Mouse (Mus musculus) CD4-positive helper T cell, adult 2 months (primary cell): Measurements from ENCODE around the gene Tyr.
"Not testable (repeated sequence)": the region's sequence is repeated elsewhere in the genome, so short reads cannot be mapped to it uniquely, and the experiment has no call there.

ENCODE experiments used
- DNase-seq: peaks from one replicate; pipeline ENCODE4 v3.0.0-alpha.2; 2012; ENCODE audit warnings: low read depth, missing footprints, low spot score

Tyr gene

DNA sequence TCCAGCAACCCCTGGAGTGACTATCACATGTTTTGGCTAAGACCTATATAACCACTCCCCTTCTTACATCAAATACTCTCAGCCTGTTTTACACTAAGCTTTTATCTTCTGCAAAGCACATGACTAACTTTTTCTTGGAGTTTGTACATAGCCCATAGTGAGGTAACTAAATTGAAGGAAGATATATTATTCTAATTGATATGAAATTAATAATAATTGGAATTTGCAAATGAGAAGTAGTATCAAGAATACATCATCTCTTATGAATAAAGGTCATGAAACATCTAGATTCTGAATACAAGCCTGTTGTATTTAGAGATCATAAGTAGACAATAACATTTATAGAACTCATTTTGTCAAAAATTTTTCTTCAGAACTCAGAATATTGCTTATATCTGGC lies at the start of gene Tyr:
Tyr (minus strand) TSS at position 101 of the 400 bp plus-strand sequence.
- no peak for DNase-seq

DNA sequence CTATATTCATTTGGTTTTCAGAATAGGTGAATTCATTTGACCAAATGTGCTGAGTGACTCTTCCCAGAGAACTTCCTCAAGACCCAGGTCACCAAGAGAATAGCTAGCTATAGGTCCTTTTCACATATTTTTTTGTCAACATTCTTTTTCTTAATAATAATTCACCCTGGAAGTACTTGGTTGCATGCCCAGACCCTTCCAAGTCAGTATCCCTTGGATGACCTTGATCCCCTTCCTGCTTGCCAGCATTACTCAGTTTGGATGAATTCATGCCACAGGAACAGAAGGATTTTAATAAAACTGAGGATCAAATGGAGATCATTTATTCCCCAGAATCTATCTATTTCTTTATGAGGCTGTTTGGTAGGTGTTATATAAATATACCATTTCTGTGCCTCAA lies 45.7 kb upstream of the Tyr start:
- no peak for DNase-seq

DNA sequence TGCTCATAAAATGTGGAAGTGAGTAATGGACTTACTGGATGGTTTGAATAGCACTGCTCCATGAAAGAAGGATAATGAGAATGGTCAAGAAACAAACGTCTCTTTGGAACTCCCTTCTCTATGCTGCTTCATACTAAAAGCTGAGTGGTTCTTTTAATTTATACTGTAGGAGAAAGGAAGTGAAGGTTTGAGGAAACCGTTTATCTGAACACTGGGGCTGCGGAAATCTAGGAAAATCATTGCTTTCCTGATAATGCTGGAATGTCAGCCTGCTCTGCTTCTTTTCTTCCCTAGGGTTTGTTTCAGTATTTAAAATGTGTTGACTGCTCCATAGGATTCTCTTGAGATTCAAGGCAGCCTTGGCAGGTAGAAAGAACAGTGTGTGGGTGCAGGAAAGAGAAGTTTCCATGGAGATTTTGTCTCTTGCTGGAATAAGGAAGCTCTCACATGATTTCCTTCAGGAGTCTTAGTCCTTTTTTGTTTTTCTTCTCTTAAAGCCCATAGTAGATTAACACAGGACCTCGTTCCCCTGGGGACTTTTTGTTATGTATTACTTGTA lies 891 bp upstream of the Tyr start:
- no peak for DNase-seq

GRCm38 (mm10) chr7:87488024-87488423 lies 5.3 kb downstream of the Tyr start:
- DNase-seq: no peak

DNA sequence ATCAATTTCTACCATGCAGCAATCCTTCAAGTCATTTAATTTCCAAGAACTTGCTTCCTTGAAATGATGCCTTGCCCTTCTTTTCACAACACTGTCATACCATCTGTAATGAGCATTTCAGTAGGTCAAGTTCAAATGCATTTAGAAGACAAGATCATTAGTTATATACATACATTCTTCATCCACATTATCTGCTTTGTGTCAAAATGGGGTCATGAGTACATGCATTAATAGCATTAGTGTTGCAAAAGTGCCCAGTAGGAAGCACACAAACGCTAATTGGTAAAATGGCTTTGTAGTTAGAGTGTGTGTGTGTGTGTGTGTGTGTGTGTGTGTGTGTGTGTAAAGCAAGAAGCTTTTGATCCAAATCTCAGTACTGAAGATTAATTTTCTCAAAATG lies 80.0 kb downstream of the Tyr start:
- DNase-seq: no peak

DNA sequence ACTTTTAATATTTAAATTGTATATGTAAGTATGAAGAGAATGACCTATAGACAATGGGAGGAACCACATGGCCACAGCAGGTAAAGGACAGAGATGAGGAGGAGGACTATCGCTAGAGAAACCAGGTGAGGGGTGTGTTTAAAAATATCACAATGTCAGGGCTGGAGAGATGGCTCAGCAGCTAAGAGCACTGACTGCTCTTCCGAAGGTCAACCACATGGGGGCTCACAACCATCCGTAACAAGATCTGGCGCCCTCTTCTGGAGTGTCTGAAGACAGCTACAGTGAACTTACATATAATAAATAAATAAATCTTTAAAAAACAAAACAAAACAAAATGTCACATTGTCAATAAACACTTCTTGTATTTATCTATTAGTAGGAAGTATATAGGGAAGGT lies 81.9 kb downstream of the Tyr start:
- not testable (repeated sequence) for DNase-seq

GRCm38 (mm10) chr7:87397023-87397422 lies 96.3 kb downstream of the Tyr start:
- no peak for DNase-seq

DNA sequence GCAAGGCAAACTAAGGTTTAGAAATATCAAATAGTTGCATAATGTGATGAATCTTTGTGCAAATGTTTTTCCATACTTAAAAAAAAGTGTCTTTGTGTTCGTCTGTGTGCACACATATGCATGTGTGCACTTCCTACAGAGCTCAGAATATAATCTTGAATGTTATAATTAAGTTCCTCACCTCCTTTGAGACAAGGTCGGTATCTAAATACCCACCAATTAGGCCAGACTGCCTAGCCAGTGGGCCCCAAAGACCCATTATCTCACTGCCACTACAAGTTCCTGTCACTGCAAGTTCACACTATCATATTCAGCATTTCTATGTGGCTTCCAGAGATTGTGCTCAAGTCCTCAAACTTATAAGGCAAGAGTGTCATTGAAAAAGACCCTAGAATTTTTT lies 118.4 kb downstream of the Tyr start:
- no peak for DNase-seq
